Mouse (Mus musculus) activated CD4-positive, CD25-positive, alpha-beta regulatory T cell, adult 4 months (primary cell): Measurements from ENCODE around the gene Dusp11. TPM values are rescaled to one million over a fixed set of nuclear protein-coding genes. Genes with fewer than 3 reads are reported as not detected.
"Not testable (repeated sequence)": the region's sequence is repeated elsewhere in the genome, so short reads cannot be mapped to it uniquely, and the experiment has no call there.

Source experiments
- ATAC-seq: one replicate; pipeline ENCODE4 v1.8.0; 2017
- polyA plus RNA-seq, 2 experiments: library from polyadenylated mRNA; unstranded; fragments of 100-300 nt; shearing (Covaris generic); gene quantifications; one replicate each; pipeline ENCODE4 v1.2.1; 2017

The Dusp11 gene
- polyA plus RNA-seq, 2 experiments from 2014 or later, result 223 to 225 TPM

GRCm38 (mm10) chr6:85935646-85936045 lies 25.8 kb downstream of the Dusp11 start:
- ATAC-seq, result no peak

GRCm38 (mm10) chr6:85934047-85934446 lies 27.4 kb downstream of the Dusp11 start:
- no peak for ATAC-seq

DNA sequence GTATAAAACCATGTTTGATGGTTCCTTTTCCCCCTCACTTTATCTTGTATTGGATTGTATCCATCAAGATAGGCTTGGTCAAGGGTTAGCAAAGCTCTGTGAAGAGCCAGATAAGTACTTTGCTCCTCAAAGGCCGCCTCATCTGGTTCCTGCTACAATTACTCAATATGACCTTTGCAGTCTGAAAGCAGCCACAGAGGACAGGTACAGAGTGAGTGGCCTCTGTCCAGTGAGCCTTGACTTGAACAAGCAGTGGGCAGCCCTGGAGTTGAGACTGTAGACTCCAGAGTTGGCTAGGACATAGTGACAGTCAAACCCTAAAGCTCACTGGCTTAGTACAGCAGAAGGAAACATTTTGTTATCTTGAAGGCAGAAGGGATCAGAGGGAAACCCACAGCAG lies 32.2 kb downstream of the Dusp11 start:
- ATAC-seq, result no peak

- no peak for ATAC-seq
Observed at GRCm38 (mm10) chr6:85927476-85928464, 33.7 kb downstream of the Dusp11 start.

GRCm38 (mm10) chr6:85926709-85927108 lies 34.8 kb downstream of the Dusp11 start:
- no peak for ATAC-seq

- ATAC-seq, result no peak
Observed at GRCm38 (mm10) chr6:85923643-85924042, 37.8 kb downstream of the Dusp11 start.

DNA sequence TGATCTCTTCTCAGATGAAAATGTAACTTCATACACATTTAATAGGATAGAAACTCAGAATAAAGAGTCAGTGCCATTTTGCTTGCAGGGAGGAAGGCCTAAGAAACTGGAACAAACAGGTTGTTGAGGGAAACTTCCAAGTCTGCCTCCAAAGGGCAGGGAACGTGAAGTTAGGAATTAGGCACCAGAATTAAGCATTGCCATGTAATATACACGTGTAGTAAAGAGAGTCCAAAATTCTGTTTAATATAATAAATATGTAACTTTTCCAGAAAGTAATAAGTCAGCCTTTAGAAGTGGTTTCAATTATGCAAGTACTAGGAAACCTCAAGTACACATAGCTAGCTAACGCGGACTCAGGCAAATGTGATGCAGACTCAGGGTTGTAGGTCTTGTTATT lies 42.1 kb downstream of the Dusp11 start:
- no peak for ATAC-seq

- not testable (repeated sequence) for ATAC-seq
Observed at GRCm38 (mm10) chr6:85918341-85918740, 43.1 kb downstream of the Dusp11 start.

DNA sequence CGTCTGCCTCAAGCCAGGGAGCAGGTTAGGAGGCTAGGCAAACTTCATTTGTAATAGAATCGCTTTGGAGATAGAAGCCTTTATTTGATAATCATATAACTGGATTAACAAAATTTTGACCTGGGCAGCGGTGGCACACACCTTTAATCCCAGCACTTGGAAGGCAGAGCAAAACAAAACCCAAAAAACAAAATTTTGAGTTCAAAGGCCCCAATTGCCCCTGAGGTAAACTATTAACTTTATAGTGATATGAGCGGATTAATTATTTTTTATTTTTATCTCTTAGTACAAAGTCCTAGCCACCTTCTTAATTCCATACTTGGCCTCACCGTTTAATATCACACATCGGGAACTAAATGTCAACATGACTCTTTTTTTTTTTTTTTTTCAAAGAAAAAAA lies 44.9 kb downstream of the Dusp11 start:
- ATAC-seq, result no peak

DNA sequence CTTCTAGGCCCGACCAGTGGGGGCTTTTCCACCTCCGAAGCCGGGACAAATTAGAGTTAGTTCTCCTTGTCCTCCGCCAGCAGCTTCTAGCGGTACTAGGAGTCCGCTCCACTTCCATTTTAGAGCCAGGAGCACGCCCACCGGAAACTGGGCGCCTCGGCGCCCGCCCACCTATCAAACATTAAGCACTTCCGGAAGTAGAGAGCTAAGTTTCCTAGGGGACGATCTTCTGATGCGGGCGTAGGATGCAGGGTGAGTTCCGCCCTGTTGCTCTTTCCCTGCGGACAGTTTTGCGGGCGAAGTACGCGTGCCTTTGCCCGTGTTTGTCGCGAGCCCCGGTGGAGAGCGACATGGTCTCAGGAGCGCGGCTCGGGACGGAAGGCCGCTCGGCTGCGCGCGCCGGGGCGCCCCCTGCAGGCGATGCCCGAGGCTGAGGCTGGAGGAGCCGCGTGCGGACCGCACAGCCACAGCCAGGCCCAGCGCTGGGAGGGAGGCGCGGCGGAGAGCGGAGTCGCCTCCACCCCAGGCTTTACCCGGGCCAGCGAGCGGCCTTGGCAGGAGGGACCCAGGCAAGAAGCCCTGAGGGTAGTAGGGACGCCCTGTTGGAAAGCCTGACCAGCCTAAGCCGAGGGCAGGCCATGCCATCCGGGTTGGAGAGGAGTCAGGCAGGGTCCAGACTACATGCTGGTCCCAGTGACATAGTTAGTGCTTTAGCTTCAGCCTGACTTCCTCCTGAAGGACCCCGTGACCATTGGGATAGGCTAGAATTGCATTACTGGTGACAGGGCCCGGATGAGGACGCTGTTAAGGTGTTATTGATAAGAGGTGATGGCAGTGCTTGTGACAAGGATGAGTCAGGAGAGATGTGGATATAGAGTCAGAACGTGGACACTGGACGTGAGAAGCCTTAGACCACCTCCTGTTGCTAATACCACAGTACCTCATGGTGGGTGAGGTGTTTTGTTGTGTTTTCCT lies 45.6 kb downstream of the Dusp11 start, which contains the start of gene Nat8f1:
Nat8f1 (minus strand) TSS at position 149 of the 975 bp plus-strand sequence.
- ATAC-seq, result peak; percentile 91

- peak; percentile 26 for ATAC-seq
Observed at GRCm38 (mm10) chr6:85915141-85915538, 46.3 kb downstream of the Dusp11 start.

DNA sequence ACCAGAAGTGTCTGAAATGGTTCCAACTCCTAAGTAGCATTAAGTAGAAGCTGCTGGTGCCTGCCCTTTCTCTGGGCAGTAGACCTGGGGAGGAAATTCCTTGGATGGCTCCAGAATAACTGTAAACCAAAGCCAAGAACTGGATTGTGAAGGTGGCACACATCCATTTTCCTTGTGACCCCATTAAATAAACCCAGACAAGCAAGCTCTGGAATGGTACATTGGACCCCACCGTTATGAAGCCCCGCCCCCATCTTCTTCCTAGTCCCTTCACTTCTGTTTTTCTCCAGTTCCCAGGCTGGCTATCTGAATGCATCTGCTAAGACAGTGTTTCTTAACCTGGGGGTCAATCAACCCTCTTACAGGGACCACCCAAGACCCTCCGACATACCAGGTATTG lies 49.9 kb downstream of the Dusp11 start, which contains the start of gene Tprkb:
Tprkb (plus strand) TSS at position 279 of the 400 bp plus-strand sequence.
- no peak for ATAC-seq

- no peak for ATAC-seq
Observed at GRCm38 (mm10) chr6:85909704-85910103, 51.8 kb downstream of the Dusp11 start.

GRCm38 (mm10) chr6:85908341-85908740 lies 53.1 kb downstream of the Dusp11 start:
- no peak for ATAC-seq

- ATAC-seq, result not testable (repeated sequence)
Observed at GRCm38 (mm10) chr6:85906911-85907351, 54.5 kb downstream of the Dusp11 start.

- ATAC-seq, result peak; percentile 88
Observed at GRCm38 (mm10) chr6:85904642-85905061, 56.8 kb downstream of the Dusp11 start, which contains the start of gene Nat8f4. Gene Nat8f4 (minus strand): TSS chr6:85904884.

- no peak for ATAC-seq
Observed at GRCm38 (mm10) chr6:85902303-85902702, 59.2 kb downstream of the Dusp11 start.

DNA sequence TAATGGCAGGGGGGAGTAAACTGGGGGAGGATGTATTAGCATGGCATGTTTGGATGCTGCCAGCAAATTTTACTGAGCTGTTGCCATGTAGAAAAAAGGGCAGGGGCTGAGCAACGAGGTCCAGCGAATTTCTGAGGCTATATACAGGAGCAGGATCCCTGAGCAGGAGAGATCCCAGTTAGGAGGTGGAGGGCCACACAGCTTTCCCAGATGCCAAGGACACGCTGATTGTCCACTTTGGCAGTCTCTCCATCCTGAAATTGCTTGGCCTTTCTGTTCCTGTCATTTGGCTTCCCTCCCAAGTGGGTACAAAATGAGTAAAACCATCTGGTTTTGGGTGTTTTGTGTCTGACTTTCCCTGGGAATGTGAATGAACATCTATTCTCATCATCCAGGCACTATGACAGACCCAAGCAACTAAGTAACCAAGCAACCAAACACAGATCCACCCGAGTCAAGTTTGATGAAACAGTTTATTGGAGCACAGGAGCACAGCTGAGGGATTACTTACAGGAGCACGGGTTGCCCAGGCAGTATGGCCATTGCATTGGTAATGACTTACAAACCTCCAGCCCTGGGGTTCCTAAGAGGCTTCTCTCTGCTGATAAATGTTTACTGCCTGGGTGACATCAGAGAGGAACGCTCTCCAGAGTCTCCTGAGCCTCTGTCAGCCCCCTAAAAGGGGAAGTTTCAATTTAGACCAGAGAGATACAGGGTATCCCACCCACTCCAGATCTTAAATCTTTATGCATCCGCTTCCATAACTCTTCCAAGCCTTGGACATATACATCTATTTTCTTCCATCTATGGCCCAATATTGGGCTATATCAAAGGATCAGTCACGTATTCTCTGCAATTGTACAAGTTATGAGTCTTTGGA lies 62.6 kb downstream of the Dusp11 start:
- not testable (repeated sequence) for ATAC-seq

GRCm38 (mm10) chr6:85895061-85895648 lies 66.3 kb downstream of the Dusp11 start:
- peak; percentile 46 for ATAC-seq
